7 mouse cellular contexts compared by ENCODE assay signal in genomic region chr11:69672211-69672706, GRCm38 (mm10). TPM values are rescaled to one million over a fixed set of nuclear protein-coding genes. Genes with fewer than 3 reads are reported as not detected.
DNase-seq lines count a peak whose midpoint lies in the region; ATAC-seq and TF ChIP-seq lines count a peak whose summit lies in the region.

Gene Eif4a1 (minus strand): TSS chr11:69672423.

- peak within 1 kb of the TSS; percentile 99 for H3K9ac ChIP-seq in intestine, postnatal 0 days (ENCODE audit: low read depth, low read length)
- H3K9ac ChIP-seq in midbrain, embryonic 12.5 days (replicated peaks) = peak within 1 kb of the TSS; percentile 100

- H3K27ac ChIP-seq in embryonic facial prominence, embryonic 10.5 days (replicated peaks) = peak within 1 kb of the TSS; percentile 98
- H3K27ac ChIP-seq in intestine, postnatal 0 days (ENCODE audit: low read depth, low read length) = peak within 1 kb of the TSS; percentile 99
- peak within 1 kb of the TSS; percentile 97 for H3K27ac ChIP-seq in midbrain, embryonic 12.5 days (replicated peaks)
- H3K27ac ChIP-seq in small intestine, adult 2 months (ENCODE audit: insufficient read depth, low read depth, low read length) = peak within 1 kb of the TSS; percentile 88

- ATAC-seq in intestine, postnatal 0 days = peak; percentile 95
- peak; percentile 97 for ATAC-seq in midbrain, embryonic 12.5 days (ENCODE audit: low FRiP score, low read depth)

- peak; percentile 95 for TF ChIP-seq POLR2A in small intestine, adult 2 months (IDR thresholded peaks at IDR 0.05; ENCODE audit: low read depth, low read length)

- DNase-seq in adrenal gland, postnatal 10 days = peak; percentile 100
- DNase-seq in embryonic facial prominence, embryonic 10.5 days (ENCODE audit: low spot score) = peak; percentile 99
- DNase-seq in gonadal fat pad, adult 2 months (ENCODE audit: low read depth) = no peak
- peak; percentile 100 for DNase-seq in left cerebral cortex, postnatal 4 days

- no peaks in the 10 kb centered on the region for H3K27me3 ChIP-seq in embryonic facial prominence, embryonic 10.5 days (replicated peaks; ENCODE audit: low read depth, poor library complexity, severe bottlenecking)
- H3K27me3 ChIP-seq in intestine, postnatal 0 days (replicated peaks; ENCODE audit: control insufficient read depth, insufficient read depth, low read length) = no peaks in the 10 kb centered on the region
- no peaks in the 10 kb centered on the region for H3K27me3 ChIP-seq in midbrain, embryonic 12.5 days
- no peaks in the 10 kb centered on the region for H3K27me3 ChIP-seq in small intestine, adult 2 months (ENCODE audit: control insufficient read depth, insufficient read depth, low read length)

- peaks cover 32% of the 10 kb centered on the region for H3K4me1 ChIP-seq in embryonic facial prominence, embryonic 10.5 days
- peaks cover 4% of the 10 kb centered on the region; the same call in 1 of the 2 replicates for H3K4me1 ChIP-seq in intestine, postnatal 0 days (replicated peaks; ENCODE audit: control insufficient read depth, insufficient read depth, low read length)
- H3K4me1 ChIP-seq in midbrain, embryonic 12.5 days = peaks cover 28% of the 10 kb centered on the region
- H3K4me1 ChIP-seq in small intestine, adult 2 months (ENCODE audit: control insufficient read depth, insufficient read depth, insufficient read length, low read length) = no peaks in the 10 kb centered on the region; the same call in 1 of the 2 replicates

- TF ChIP-seq CTCF in intestine, postnatal 0 days (IDR thresholded peaks at IDR 0.05; ENCODE audit: low read depth) = no peak
- 0 out of 2 replicates have a peak, but pooled peaks have one; percentile 23 for TF ChIP-seq CTCF in small intestine, adult 2 months (IDR thresholded peaks at IDR 0.05; ENCODE audit: extremely low read depth, insufficient read length, insufficient replicate concordance, low read depth, low read length)

- no peaks in the 10 kb centered on the region for H3K9me3 ChIP-seq in embryonic facial prominence, embryonic 10.5 days
- no peaks in the 10 kb centered on the region for H3K9me3 ChIP-seq in intestine, postnatal 0 days (ENCODE audit: control insufficient read depth)
- H3K9me3 ChIP-seq in midbrain, embryonic 12.5 days = no peaks in the 10 kb centered on the region

- intact Hi-C loops in left cerebral cortex, postnatal 4 days (cut with DNase I) = no loop called here

- WGBS in embryonic facial prominence, embryonic 10.5 days = under 1% methylated on average over 36 of the region's 36 CpGs
- under 1% methylated on average over 36 of the region's 36 CpGs for WGBS in intestine, postnatal 0 days
- WGBS in midbrain, embryonic 12.5 days = under 1% methylated on average over 36 of the region's 36 CpGs
- 0% methylated on average over 36 of the region's 36 CpGs for WGBS in small intestine, adult 2 months

- peak within 1 kb of the TSS; percentile 93 for H3K4me3 ChIP-seq in embryonic facial prominence, embryonic 10.5 days
- H3K4me3 ChIP-seq in intestine, postnatal 0 days (ENCODE audit: low read depth, low read length) = peak within 1 kb of the TSS; percentile 99
- peak within 1 kb of the TSS; percentile 100 for H3K4me3 ChIP-seq in midbrain, embryonic 12.5 days
- peak within 1 kb of the TSS; percentile 87 for H3K4me3 ChIP-seq in small intestine, adult 2 months (ENCODE audit: low read depth, low read length)

- H3K4me2 ChIP-seq in intestine, postnatal 0 days (replicated peaks; ENCODE audit: low read depth) = peak within 1 kb of the TSS; percentile 73
- H3K4me2 ChIP-seq in midbrain, embryonic 12.5 days (replicated peaks) = peak within 1 kb of the TSS; percentile 83

- peaks cover 88% of the 10 kb centered on the region for H3K36me3 ChIP-seq in embryonic facial prominence, embryonic 10.5 days (replicated peaks)
- peaks cover 72% of the 10 kb centered on the region for H3K36me3 ChIP-seq in intestine, postnatal 0 days (ENCODE audit: control insufficient read depth, insufficient read depth)
- H3K36me3 ChIP-seq in midbrain, embryonic 12.5 days = peaks cover 79% of the 10 kb centered on the region
- peaks cover 53% of the 10 kb centered on the region for H3K36me3 ChIP-seq in small intestine, adult 2 months (ENCODE audit: control insufficient read depth, insufficient read depth, low read length)

RNA-seq across cellular contexts. Expression of gene Eif4a1, which starts in this region (rescaled TPM):
- 100 to 1,000 TPM; 598 to 631 TPM for total RNA-seq in adrenal gland, postnatal 10 days (2021)
- polyA plus RNA-seq in embryonic facial prominence, embryonic 10.5 days (2016; fragmentation: Nextera tagmentation; extraction: Ambion mirVana) = 780 and 781 TPM in 2 replicates
- 311 and 352 TPM in 2 replicates for polyA plus RNA-seq in gonadal fat pad, adult 2 months (2012; rRNA removed)
- 279 and 291 TPM in 2 replicates for polyA plus RNA-seq in intestine, postnatal 0 days (2015; fragmentation: Nextera tagmentation; extraction: Ambion mirVana)
- 100 to 1,000 TPM; 661 to 680 TPM for total RNA-seq in left cerebral cortex, postnatal 4 days (2021)
- polyA plus RNA-seq in midbrain, embryonic 12.5 days (2016; fragmentation: Nextera tagmentation; extraction: Ambion mirVana) = 608 and 698 TPM in 2 replicates
- 92.1 and 134 TPM in 2 replicates for polyA plus RNA-seq in small intestine, adult 2 months (2012; rRNA removed)
